Mouse (Mus musculus): ENCODE data around the gene Hsf2bp.

GRCm38 (mm10) chr17:31912881-31913662 is 123.1 kb downstream of the Hsf2bp start:
- no peak for TF ChIP-seq EP300 (IDR thresholded peaks at IDR 0.05; ENCODE audit: insufficient read depth, low read depth, low read length)
- TF ChIP-seq POLR2A (IDR thresholded peaks at IDR 0.05; ENCODE audit: insufficient read depth, low read depth, low read length) = no peak
